Mouse (Mus musculus) yolk sac, embryonic 10.5 days (tissue): Measurements from ENCODE around the gene Zfp943.
"Not testable (repeated sequence)": the region's sequence is repeated elsewhere in the genome, so short reads cannot be mapped to it uniquely, and the experiment has no call there.

Experiments
- DNase-seq: peaks from one replicate; pipeline ENCODE4 v3.0.0-alpha.2; 2017; ENCODE audit warnings: low spot score

Gene Zfp943

GRCm38 (mm10) chr17:21962107-21962907 lies at the start of gene Zfp943, which contains the start of gene Zfp942:
Zfp943 (plus strand) TSS chr17:21962552.
Zfp942 (minus strand) TSS chr17:21962464.
- peak; percentile 81 for DNase-seq

GRCm38 (mm10) chr17:21963302-21963701 lies 950 bp downstream of the Zfp943 start:
- DNase-seq, result no peak

GRCm38 (mm10) chr17:22035594-22035993 lies 73.2 kb downstream of the Zfp943 start:
- DNase-seq, result not testable (repeated sequence)

DNA sequence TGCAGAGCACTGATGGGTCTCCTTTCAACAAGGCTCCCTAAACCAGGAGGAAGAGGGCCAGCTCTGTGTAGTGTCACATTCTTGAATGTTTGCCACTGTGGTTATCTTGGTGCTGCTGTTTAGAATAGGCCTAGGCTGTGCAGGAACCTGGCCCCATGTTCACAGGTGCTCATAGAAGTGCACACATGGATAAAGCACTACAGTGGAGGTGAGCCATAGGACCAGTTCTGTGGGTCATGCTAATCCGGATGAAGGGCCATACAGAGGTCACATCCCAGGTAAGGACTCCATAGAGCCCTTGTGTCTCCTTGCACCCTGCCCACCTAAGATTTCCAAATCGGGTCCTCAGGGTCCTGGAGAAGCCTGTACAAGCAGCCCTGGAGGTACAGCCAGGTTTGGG lies 87.1 kb downstream of the Zfp943 start:
- DNase-seq, result no peak

GRCm38 (mm10) chr17:22053211-22053610 lies 90.9 kb downstream of the Zfp943 start:
- DNase-seq, result no peak

DNA sequence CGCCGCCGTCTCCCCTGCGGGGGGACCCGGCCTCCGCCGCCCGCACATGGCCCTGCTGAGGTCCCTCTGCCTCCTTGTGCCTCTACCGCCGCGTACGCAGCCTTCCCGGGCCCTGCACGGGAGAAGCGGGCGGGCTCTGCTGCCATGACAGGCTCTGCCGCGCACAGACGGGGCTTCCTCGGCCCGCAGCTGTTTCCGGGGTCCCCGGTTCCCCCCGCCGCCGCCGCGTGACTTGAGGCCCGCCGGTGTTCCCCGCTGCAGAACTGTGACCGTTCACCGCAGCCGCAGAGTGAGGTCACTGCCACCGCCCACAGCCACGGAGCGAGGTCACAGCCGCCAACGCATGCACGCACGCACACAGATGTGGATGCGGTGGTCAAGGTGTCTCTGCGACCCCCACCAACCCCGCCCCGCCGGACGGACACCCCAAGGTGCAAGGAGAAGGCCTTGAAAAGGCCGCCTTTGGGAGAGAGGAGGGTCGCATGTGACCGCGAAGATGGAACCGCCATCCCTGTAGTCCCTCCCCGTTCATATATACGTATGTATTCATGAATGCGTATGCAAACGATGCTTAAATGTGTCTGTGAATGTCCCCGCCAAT lies 118.8 kb downstream of the Zfp943 start:
- DNase-seq, result peak; percentile 27

DNA sequence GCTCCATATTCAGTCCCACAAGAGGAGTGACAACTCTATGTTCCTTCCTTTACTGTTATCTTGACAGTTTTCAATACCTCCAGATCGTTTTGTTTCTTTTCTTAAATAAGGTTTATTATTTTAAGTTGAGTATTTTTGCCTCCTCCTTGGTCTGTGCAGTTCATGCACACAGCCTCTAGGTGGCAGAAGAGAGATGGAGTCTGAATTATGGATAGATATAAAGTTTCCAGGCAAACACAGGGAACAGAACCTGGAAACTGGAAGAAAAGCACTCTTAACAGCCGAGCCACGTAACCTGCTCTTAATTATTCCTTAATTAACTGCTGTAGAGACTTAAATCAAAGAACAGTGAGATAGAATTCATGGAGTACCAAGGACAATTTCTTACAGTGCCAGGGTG lies 120.9 kb downstream of the Zfp943 start:
- DNase-seq, result not testable (repeated sequence)

DNA sequence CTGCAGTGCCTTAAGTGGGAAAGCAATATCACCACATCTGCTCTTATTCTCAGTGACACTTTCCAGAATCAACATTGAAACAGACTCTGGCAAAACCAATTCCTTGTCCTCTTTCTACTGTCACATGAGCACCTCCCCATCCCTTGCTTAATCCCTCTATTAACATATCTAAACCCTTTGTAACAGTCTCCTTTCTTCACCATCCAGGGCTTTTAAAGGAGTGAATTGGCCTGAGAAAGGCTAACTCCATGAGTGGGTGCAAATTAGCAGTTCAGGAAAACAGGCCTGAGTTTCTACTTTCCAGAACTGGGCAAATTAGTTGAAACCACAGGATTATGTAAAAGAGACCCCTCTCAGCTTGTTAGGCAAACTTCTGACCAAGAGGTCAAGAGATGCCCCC lies 156.4 kb downstream of the Zfp943 start:
- DNase-seq, result no peak
